Mouse (Mus musculus) forebrain, embryonic 12.5 days (tissue): Measurements from ENCODE around the gene Haus8. TPM values are rescaled to one million over a fixed set of nuclear protein-coding genes. Genes with fewer than 3 reads are reported as not detected.
"Not testable (repeated sequence)": the region's sequence is repeated elsewhere in the genome, so short reads cannot be mapped to it uniquely, and the experiment has no call there.

Experiments used
- ATAC-seq: fragments of 200-750 bp; cut with Nextera tagmentation; 2 replicates; pipeline ENCODE4 v1.8.0; 2017; ENCODE audit warnings: moderate TSS enrichment; ENCODE audit not compliant: low FRiP score
- H3K27ac ChIP-seq: fragments of 300-500 bp; sonication (generic); 2 replicates; pipeline ENCODE4 v1.5.1; 2016; ENCODE audit warnings: mild to moderate bottlenecking
- H3K27me3 ChIP-seq: fragments of 300-500 bp; sonication (generic); 2 replicates; pipeline ENCODE4 v1.6.1; 2016; ENCODE audit warnings: mild to moderate bottlenecking
- H3K36me3 ChIP-seq: fragments of 300-500 bp; sonication (generic); replicated peaks from 2 replicates; pipeline ENCODE4 v1.6.1; 2016; ENCODE audit warnings: mild to moderate bottlenecking
- H3K4me1 ChIP-seq: fragments of 300-500 bp; sonication (generic); 2 replicates; pipeline ENCODE4 v1.6.1; 2016
- H3K4me2 ChIP-seq: fragments of 300-500 bp; sonication (generic); 2 replicates; pipeline ENCODE4 v1.6.1; 2016; ENCODE audit warnings: mild to moderate bottlenecking, moderate library complexity
- H3K4me3 ChIP-seq: fragments of 300-500 bp; sonication (generic); replicated peaks from 2 replicates; pipeline ENCODE4 v1.5.1; 2016; ENCODE audit warnings: mild to moderate bottlenecking
- H3K9ac ChIP-seq: fragments of 300-500 bp; sonication (generic); 2 replicates; pipeline ENCODE4 v1.6.1; 2016; ENCODE audit warnings: mild to moderate bottlenecking
- H3K9me3 ChIP-seq: fragments of 300-500 bp; sonication (generic); 2 replicates; pipeline ENCODE4 v1.6.1; 2016
- WGBS: fragments of 180-500 bp; shearing (Covaris S2); methylation state at CpG from one replicate; pipeline ENCODE4 v1.1.7; 2016; 5-methylcytosine and 5-hydroxymethylcytosine counted together
- polyA plus RNA-seq: library from polyadenylated mRNA; unstranded; fragments of >200 nt; fragmentation: Nextera tagmentation; extraction: Ambion mirVana; gene quantifications from 2 replicates; pipeline ENCODE4 v1.2.1, GENCODE M21; 2016

Haus8 gene
- polyA plus RNA-seq, 1 experiment from 2014 or later: 58.4 TPM

GRCm38 (mm10) chr8:71299716-71300115, 27.0 kb upstream of the Haus8 start:
- Histone ChIP-seq H3K27me3 (no peaks in the 10 kb centered on the region), H3K9ac (no peak overlapping the region), H3K4me1 (no peaks in the 10 kb centered on the region), H3K4me3 (no peak overlapping the region), H3K9me3 (peaks cover 8% of the 10 kb centered on the region; the same call in 1 of the 2 replicates), H3K36me3 (peaks cover 44% of the 10 kb centered on the region), H3K27ac (no peak overlapping the region), H3K4me2 (no peak overlapping the region)
- 100% methylated on average over 3 of the region's 3 CpGs for WGBS
- ATAC-seq: no peak

GRCm38 (mm10) chr8:71297439-71297838, 24.7 kb upstream of the Haus8 start:
- Histone ChIP-seq H3K9ac (no peak overlapping the region), H3K36me3 (peaks cover 41% of the 10 kb centered on the region), H3K4me2 (no peak overlapping the region), H3K4me1 (no peaks in the 10 kb centered on the region), H3K4me3 (no peak overlapping the region), H3K27ac (no peak overlapping the region), H3K9me3 (peaks cover 2% of the 10 kb centered on the region; the same call in 1 of the 2 replicates), H3K27me3 (no peaks in the 10 kb centered on the region)
- no peak for ATAC-seq
- WGBS: 100% methylated on average over 1 of the region's 1 CpGs

- no peak for ATAC-seq
- Histone ChIP-seq H3K4me1 (no peaks in the 10 kb centered on the region), H3K9me3 (no peaks in the 10 kb centered on the region), H3K4me2 (no peak overlapping the region), H3K27ac (no peak overlapping the region), H3K27me3 (no peaks in the 10 kb centered on the region), H3K4me3 (no peak overlapping the region), H3K9ac (no peak overlapping the region), H3K36me3 (peaks cover 41% of the 10 kb centered on the region)
- WGBS: 97% methylated on average over 2 of the region's 2 CpGs
Observed at GRCm38 (mm10) chr8:71296784-71297183, 24.1 kb upstream of the Haus8 start.

- H3K9me3 ChIP-seq: no peaks in the 10 kb centered on the region
- 94% methylated on average over 2 of the region's 2 CpGs for WGBS
- ATAC-seq: no peak
- H3K4me3 ChIP-seq: no peak overlapping the region
- H3K4me1 ChIP-seq: no peaks in the 10 kb centered on the region
- H3K9ac ChIP-seq: no peak overlapping the region
- H3K27me3 ChIP-seq: no peaks in the 10 kb centered on the region
- H3K4me2 ChIP-seq: no peak overlapping the region
- H3K27ac ChIP-seq: no peak overlapping the region
- peaks cover 45% of the 10 kb centered on the region for H3K36me3 ChIP-seq
Observed at GRCm38 (mm10) chr8:71296188-71296621, 23.5 kb upstream of the Haus8 start.

- not testable (repeated sequence) for ATAC-seq, H3K9ac ChIP-seq, H3K4me3 ChIP-seq, H3K4me1 ChIP-seq, H3K4me2 ChIP-seq, H3K27me3 ChIP-seq, H3K27ac ChIP-seq, H3K9me3 ChIP-seq
- H3K36me3 ChIP-seq: peaks cover 66% of the 10 kb centered on the region
- WGBS: 96% methylated on average over 3 of the region's 3 CpGs
Observed at GRCm38 (mm10) chr8:71293930-71294329, 21.2 kb upstream of the Haus8 start.

GRCm38 (mm10) chr8:71291351-71291750, 18.6 kb upstream of the Haus8 start:
- H3K36me3 ChIP-seq: peaks cover 52% of the 10 kb centered on the region
- no peak for ATAC-seq
- no peaks in the 10 kb centered on the region for H3K27me3 ChIP-seq
- H3K9ac ChIP-seq: no peak overlapping the region
- H3K4me1 ChIP-seq: no peaks in the 10 kb centered on the region
- no peaks in the 10 kb centered on the region for H3K9me3 ChIP-seq
- no peak overlapping the region for H3K27ac ChIP-seq
- H3K4me3 ChIP-seq: no peak overlapping the region
- no peak overlapping the region for H3K4me2 ChIP-seq
- WGBS: 95% methylated on average over 6 of the region's 6 CpGs

- ATAC-seq: no peak
- peaks cover 48% of the 10 kb centered on the region for H3K36me3 ChIP-seq
Observed at GRCm38 (mm10) chr8:71290911-71291310, 18.2 kb upstream of the Haus8 start.

GRCm38 (mm10) chr8:71290211-71290610, 17.5 kb upstream of the Haus8 start:
- no peaks in the 10 kb centered on the region for H3K27me3 ChIP-seq
- WGBS: 96% methylated on average over 21 of the region's 21 CpGs
- no peak overlapping the region for H3K4me2 ChIP-seq
- peaks cover 44% of the 10 kb centered on the region for H3K36me3 ChIP-seq
- no peak overlapping the region for H3K4me3 ChIP-seq
- no peaks in the 10 kb centered on the region for H3K4me1 ChIP-seq
- H3K9me3 ChIP-seq: no peaks in the 10 kb centered on the region
- no peak overlapping the region for H3K27ac ChIP-seq
- no peak overlapping the region for H3K9ac ChIP-seq
- no peak for ATAC-seq

More at GRCm38 (mm10) chr8:71290911-71291310, 18.2 kb upstream of the Haus8 start:
- no peak overlapping the region for H3K4me2 ChIP-seq
- H3K4me1 ChIP-seq: no peaks in the 10 kb centered on the region
- H3K27ac ChIP-seq: no peak overlapping the region
- H3K4me3 ChIP-seq: no peak overlapping the region
- H3K27me3 ChIP-seq: no peaks in the 10 kb centered on the region
- no peaks in the 10 kb centered on the region for H3K9me3 ChIP-seq
- WGBS: 94% methylated on average over 10 of the region's 10 CpGs
- no peak overlapping the region for H3K9ac ChIP-seq

- H3K4me2 ChIP-seq: no peak overlapping the region
- H3K36me3 ChIP-seq: peaks cover 34% of the 10 kb centered on the region
- H3K9ac ChIP-seq: no peak overlapping the region
- 87% methylated on average over 7 of the region's 7 CpGs for WGBS
- H3K4me3 ChIP-seq: no peak overlapping the region
- H3K4me1 ChIP-seq: no peaks in the 10 kb centered on the region
- no peak overlapping the region for H3K27ac ChIP-seq
- no peaks in the 10 kb centered on the region for H3K27me3 ChIP-seq
- no peak for ATAC-seq
- no peaks in the 10 kb centered on the region for H3K9me3 ChIP-seq
Observed at GRCm38 (mm10) chr8:71289098-71289497, 16.4 kb upstream of the Haus8 start.

- H3K4me2 ChIP-seq: no peak overlapping the region
- no peak overlapping the region for H3K9ac ChIP-seq
- no peak overlapping the region for H3K27ac ChIP-seq
- WGBS: 49% methylated on average over 3 of the region's 3 CpGs
- peaks cover 34% of the 10 kb centered on the region for H3K36me3 ChIP-seq
- ATAC-seq: no peak
- no peak overlapping the region for H3K4me3 ChIP-seq
- no peaks in the 10 kb centered on the region for H3K4me1 ChIP-seq
- no peaks in the 10 kb centered on the region for H3K27me3 ChIP-seq
- no peaks in the 10 kb centered on the region for H3K9me3 ChIP-seq
Observed at GRCm38 (mm10) chr8:71288441-71288949, 15.8 kb upstream of the Haus8 start.

- not testable (repeated sequence) for H3K9me3 ChIP-seq, H3K4me1 ChIP-seq, H3K4me3 ChIP-seq, H3K27me3 ChIP-seq, H3K9ac ChIP-seq, ATAC-seq, H3K4me2 ChIP-seq, H3K27ac ChIP-seq
- H3K36me3 ChIP-seq: peaks cover 21% of the 10 kb centered on the region
- 87% methylated on average over 2 of the region's 2 CpGs for WGBS
Observed at GRCm38 (mm10) chr8:71286223-71286622, 13.5 kb upstream of the Haus8 start.

GRCm38 (mm10) chr8:71282621-71283020, 9.9 kb upstream of the Haus8 start:
- no peak overlapping the region for H3K27ac ChIP-seq
- no peaks in the 10 kb centered on the region; the same call in 1 of the 2 replicates for H3K36me3 ChIP-seq
- H3K4me3 ChIP-seq: no peak overlapping the region
- no peaks in the 10 kb centered on the region for H3K4me1 ChIP-seq
- H3K27me3 ChIP-seq: no peaks in the 10 kb centered on the region
- 80% methylated on average over 5 of the region's 5 CpGs for WGBS
- H3K9me3 ChIP-seq: no peaks in the 10 kb centered on the region
- ATAC-seq: no peak
- H3K4me2 ChIP-seq: no peak overlapping the region
- no peak overlapping the region for H3K9ac ChIP-seq

- H3K27ac ChIP-seq, H3K36me3 ChIP-seq, H3K9ac ChIP-seq, H3K4me3 ChIP-seq, H3K9me3 ChIP-seq, H3K4me1 ChIP-seq, ATAC-seq, H3K27me3 ChIP-seq, H3K4me2 ChIP-seq: not testable (repeated sequence)
- 91% methylated on average over 1 of the region's 1 CpGs for WGBS
Observed at GRCm38 (mm10) chr8:71281731-71282130, 9.0 kb upstream of the Haus8 start.
